ENCODE assay signal across 29 mouse cellular contexts in the genomic region with DNA sequence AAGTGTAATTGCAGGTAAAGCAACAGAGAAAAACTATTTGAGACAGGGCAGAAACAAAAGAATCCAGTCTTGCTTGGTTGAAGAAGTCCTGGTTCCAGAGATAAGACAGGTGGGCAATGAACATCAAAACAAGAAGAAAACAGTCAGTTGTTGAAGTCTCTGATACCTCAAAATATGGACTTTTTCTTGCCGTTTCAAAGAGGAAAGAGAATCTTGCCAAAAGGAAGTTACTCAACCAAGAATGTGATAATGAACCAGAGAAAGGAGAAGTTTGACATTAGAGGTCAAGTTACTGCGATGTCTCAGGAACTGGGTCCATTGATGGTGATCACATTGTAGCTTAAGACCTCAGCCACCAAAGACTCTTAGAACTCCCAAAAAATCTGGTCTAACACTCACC.
A peak's percentile ranks its signal among the peaks of the same experiment; 100 is the strongest.
DNase-seq lines count a peak whose midpoint lies in the region; ATAC-seq and TF ChIP-seq lines count a peak whose summit lies in the region.
"Had no signal": no experiment of that assay in that cellular context is flagged by ENCODE, and none has a peak within 500 bp of the region (broad histone marks: within the 10 kb centered on the region; RNA-seq: fewer than 3 reads in every experiment).

No protein-coding gene starts in this region.

- no peaks in the 10 kb centered on the region for H3K36me3 ChIP-seq in splenic B cell, adult 2 months (ENCODE audit: control insufficient read depth, insufficient read depth, low read length, poor library complexity, severe bottlenecking)
- no peaks in the 10 kb centered on the region for H3K36me3 ChIP-seq in forebrain, embryonic 12.5 days (replicated peaks)
- H3K36me3 ChIP-seq: embryonic facial prominence, embryonic 12.5 days; embryonic facial prominence, embryonic 15.5 days; G1E; heart, embryonic 10.5 days; heart, embryonic 13.5 days had no signal

- DNase-seq in layer of hippocampus, adult 2 months (ENCODE audit: low spot score in 2 of 2): no peak
- DNase-seq in layer of hippocampus, adult 9-11 months: no peak
- peak; percentile 51 for DNase-seq in 416B (ENCODE audit: low read depth)
- DNase-seq in splenic B cell, adult 2 months (ENCODE audit: low read depth, low spot score): peak; percentile 7
- no peak for DNase-seq in cerebellum, adult 9-11 months
- DNase-seq: adrenal gland, adult 2 months; adrenal gland, postnatal 25 days; B cell, adult 2 months; cerebellum, adult 11-12 months; cerebellum, adult 8-10 months; cerebellum, postnatal 14 days; gastrocnemius, postnatal 14 days; heart, adult 2 months; heart, postnatal 14 days; heart, postnatal 4 days had no signal

- H3K9ac ChIP-seq in forebrain, embryonic 12.5 days: no peak overlapping the region
- H3K9ac ChIP-seq: embryonic facial prominence, embryonic 12.5 days; embryonic facial prominence, embryonic 15.5 days; forebrain, embryonic 13.5 days; heart, embryonic 13.5 days; hindbrain, embryonic 14.5 days had no signal

- H3K27me3 ChIP-seq in splenic B cell, adult 2 months (ENCODE audit: control insufficient read depth, insufficient read depth, low read length, poor library complexity, severe bottlenecking): no peaks in the 10 kb centered on the region
- no peaks in the 10 kb centered on the region for H3K27me3 ChIP-seq in forebrain, embryonic 12.5 days
- H3K27me3 ChIP-seq: CH12.LX; embryonic facial prominence, embryonic 12.5 days; embryonic facial prominence, embryonic 15.5 days; forebrain, embryonic 13.5 days; heart, embryonic 13.5 days had no signal

- no peak overlapping the region for H3K4me3 ChIP-seq in layer of hippocampus, adult 2 months
- no peak overlapping the region for H3K4me3 ChIP-seq in forebrain, embryonic 12.5 days (replicated peaks)
- H3K4me3 ChIP-seq: embryonic facial prominence, embryonic 12.5 days; embryonic facial prominence, embryonic 15.5 days; erythroblast, embryonic 14.5 days; forebrain, embryonic 13.5 days; heart, adult 2 months; heart, embryonic 10.5 days; heart, embryonic 13.5 days had no signal

- no peak for TF ChIP-seq CTCF in layer of hippocampus, adult 2 months (conservative IDR thresholded peaks at IDR 0.05)

- 0 out of 2 replicates have a peak overlapping the region, but pooled peaks have one; percentile 15 for H3K27ac ChIP-seq in layer of hippocampus, adult 2 months
- no peak overlapping the region for H3K27ac ChIP-seq in forebrain, embryonic 12.5 days
- H3K27ac ChIP-seq: embryonic facial prominence, embryonic 12.5 days; embryonic facial prominence, embryonic 15.5 days; forebrain, embryonic 13.5 days; heart, adult 2 months; heart, embryonic 10.5 days; heart, embryonic 13.5 days; hindbrain, embryonic 14.5 days; hindbrain, postnatal 0 days had no signal

- ATAC-seq in granulocyte monocyte progenitor cell, adult 5-6 weeks (replicated peaks; ENCODE audit: poor library complexity, severe bottlenecking): peak; percentile 80
- ATAC-seq in forebrain, embryonic 12.5 days (ENCODE audit: low FRiP score): no peak
- ATAC-seq: forebrain, embryonic 16.5 days; hindbrain, postnatal 0 days; inflammation-experienced regulatory T-cells, adult 6 months had no signal

- WGBS in forebrain, embryonic 12.5 days: 79% methylated on average over 2 of the region's 2 CpGs

- no peaks in the 10 kb centered on the region for H3K4me1 ChIP-seq in forebrain, embryonic 12.5 days
- H3K4me1 ChIP-seq: embryonic facial prominence, embryonic 12.5 days; forebrain, embryonic 13.5 days; heart, embryonic 10.5 days; heart, embryonic 13.5 days had no signal

- no peak overlapping the region for H3K4me2 ChIP-seq in forebrain, embryonic 12.5 days
- H3K4me2 ChIP-seq: embryonic facial prominence, embryonic 12.5 days; embryonic facial prominence, embryonic 15.5 days; forebrain, embryonic 13.5 days; heart, embryonic 13.5 days; hindbrain, embryonic 14.5 days had no signal

- no peaks in the 10 kb centered on the region for H3K9me3 ChIP-seq in forebrain, embryonic 12.5 days
- H3K9me3 ChIP-seq: embryonic facial prominence, embryonic 12.5 days; embryonic facial prominence, embryonic 15.5 days; forebrain, embryonic 13.5 days; heart, embryonic 10.5 days; heart, embryonic 13.5 days had no signal

Comparison
In these comparisons a context has a peak if more than half of its experiments do, and no peak if none do; other contexts are left out.
1. DNase-seq: peak in 416B (single experiment) and splenic B cell, adult 2 months (single experiment); none in layer of hippocampus, adult 2 months (0 of 2), layer of hippocampus, adult 9-11 months (single experiment) and cerebellum, adult 9-11 months (single experiment).